Mouse (Mus musculus): ENCODE results near the gene Sipa1l1. TPM values are rescaled to one million over a fixed set of nuclear protein-coding genes. Genes with fewer than 3 reads are reported as not detected.

Gene Sipa1l1
- polyA plus RNA-seq, 1 experiment from 2014 or later: 4.3 TPM

DNA sequence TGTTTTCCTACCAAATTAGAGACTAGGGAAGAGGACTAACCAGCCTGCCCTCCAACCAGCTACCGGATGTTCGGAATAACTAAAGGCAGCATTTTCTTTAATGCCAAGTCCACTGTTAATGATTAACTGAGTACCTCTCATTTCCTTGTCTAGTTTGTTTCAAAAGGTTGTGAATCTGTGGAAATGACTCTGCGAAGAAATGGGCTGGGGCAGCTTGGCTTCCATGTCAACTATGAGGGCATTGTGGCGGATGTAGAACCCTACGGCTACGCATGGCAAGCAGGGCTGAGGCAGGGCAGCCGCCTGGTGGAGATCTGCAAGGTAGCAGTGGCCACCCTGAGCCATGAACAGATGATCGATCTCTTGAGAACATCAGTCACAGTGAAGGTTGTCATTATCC is 228.1 kb downstream of the Sipa1l1 start:
- peaks cover 8% of the 10 kb centered on the region; the same call in 1 of the 2 replicates for H3K4me1 ChIP-seq (replicated peaks)
- DNase-seq (no peak), ATAC-seq (ENCODE audit: low read depth) (no peak)
- no peak overlapping the region for H3K27ac ChIP-seq
- no peak overlapping the region for H3K4me2 ChIP-seq
- 81% methylated on average over 8 of the region's 8 CpGs for WGBS (ENCODE audit: insufficient replicate concordance)
- H3K4me3 ChIP-seq (replicated peaks): no peak overlapping the region
- no peak overlapping the region for H3K9ac ChIP-seq
- H3K36me3 ChIP-seq: no peaks in the 10 kb centered on the region
- no peaks in the 10 kb centered on the region for H3K27me3 ChIP-seq
- H3K9me3 ChIP-seq (replicated peaks): no peaks in the 10 kb centered on the region

DNA sequence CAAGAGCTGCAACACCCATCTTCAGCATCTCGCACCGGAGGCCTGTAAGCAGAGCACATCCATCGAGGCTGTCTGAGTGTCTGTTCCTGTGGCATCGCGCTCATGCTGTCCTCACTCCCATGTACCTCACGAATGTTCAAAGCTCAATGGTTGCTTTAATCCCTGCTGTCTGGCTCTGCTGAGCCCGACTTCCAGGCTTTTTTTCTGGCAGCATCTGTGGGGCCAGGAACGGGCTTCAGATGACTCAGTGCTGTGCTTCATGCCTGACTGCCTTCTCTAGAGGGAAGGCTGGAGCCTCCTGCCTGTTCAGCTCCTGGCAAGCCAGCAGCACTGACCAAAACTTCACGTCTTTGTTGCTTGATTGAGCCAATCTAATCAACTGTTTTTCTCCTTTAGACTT is 228.6 kb downstream of the Sipa1l1 start:
- 0 out of 2 replicates have a peak, but pooled peaks cover 1% of the 10 kb centered on the region for H3K36me3 ChIP-seq
- DNase-seq (no peak), ATAC-seq (ENCODE audit: low read depth) (no peak)
- H3K4me2 ChIP-seq: no peak overlapping the region
- 71% methylated on average over 9 of the region's 9 CpGs for WGBS (ENCODE audit: insufficient replicate concordance)
- H3K27ac ChIP-seq: no peak overlapping the region; the same call in 1 of the 2 replicates
- no peak overlapping the region for H3K4me3 ChIP-seq (replicated peaks)
- no peaks in the 10 kb centered on the region for H3K27me3 ChIP-seq
- peaks cover 8% of the 10 kb centered on the region; the same call in 1 of the 2 replicates for H3K4me1 ChIP-seq (replicated peaks)
- no peaks in the 10 kb centered on the region for H3K9me3 ChIP-seq (replicated peaks)
- H3K9ac ChIP-seq: no peak overlapping the region

DNA sequence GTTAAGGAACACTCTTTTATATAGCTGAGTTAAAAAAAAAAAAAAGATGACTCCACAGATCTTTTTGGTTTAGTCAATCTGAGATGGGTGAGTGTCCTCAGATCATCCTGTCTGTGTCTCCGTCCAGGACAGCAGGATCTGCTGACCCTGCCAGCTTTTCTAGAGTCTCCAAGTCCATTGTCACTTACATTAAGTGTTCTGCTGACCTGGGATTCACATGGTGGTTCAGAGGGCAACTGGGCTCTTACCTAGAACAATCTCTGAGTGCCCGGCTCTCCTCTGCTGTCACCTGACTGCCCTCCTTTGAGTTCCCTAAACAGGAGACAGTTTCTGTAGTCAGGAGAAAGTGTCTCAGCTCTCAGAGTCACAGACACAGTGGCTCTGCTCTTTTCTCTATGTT is 229.8 kb downstream of the Sipa1l1 start:
- no peaks in the 10 kb centered on the region for H3K9me3 ChIP-seq (replicated peaks)
- DNase-seq (no peak), ATAC-seq (ENCODE audit: low read depth) (no peak)
- H3K4me1 ChIP-seq (replicated peaks): peaks cover 8% of the 10 kb centered on the region; the same call in 1 of the 2 replicates
- H3K27me3 ChIP-seq: no peaks in the 10 kb centered on the region
- 73% methylated on average over 2 of the region's 2 CpGs for WGBS (ENCODE audit: insufficient replicate concordance)
- H3K36me3 ChIP-seq: peaks cover 5% of the 10 kb centered on the region
- no peak overlapping the region for H3K4me2 ChIP-seq
- H3K4me3 ChIP-seq (replicated peaks): no peak overlapping the region
- H3K9ac ChIP-seq: no peak overlapping the region
- H3K27ac ChIP-seq: no peak overlapping the region

DNA sequence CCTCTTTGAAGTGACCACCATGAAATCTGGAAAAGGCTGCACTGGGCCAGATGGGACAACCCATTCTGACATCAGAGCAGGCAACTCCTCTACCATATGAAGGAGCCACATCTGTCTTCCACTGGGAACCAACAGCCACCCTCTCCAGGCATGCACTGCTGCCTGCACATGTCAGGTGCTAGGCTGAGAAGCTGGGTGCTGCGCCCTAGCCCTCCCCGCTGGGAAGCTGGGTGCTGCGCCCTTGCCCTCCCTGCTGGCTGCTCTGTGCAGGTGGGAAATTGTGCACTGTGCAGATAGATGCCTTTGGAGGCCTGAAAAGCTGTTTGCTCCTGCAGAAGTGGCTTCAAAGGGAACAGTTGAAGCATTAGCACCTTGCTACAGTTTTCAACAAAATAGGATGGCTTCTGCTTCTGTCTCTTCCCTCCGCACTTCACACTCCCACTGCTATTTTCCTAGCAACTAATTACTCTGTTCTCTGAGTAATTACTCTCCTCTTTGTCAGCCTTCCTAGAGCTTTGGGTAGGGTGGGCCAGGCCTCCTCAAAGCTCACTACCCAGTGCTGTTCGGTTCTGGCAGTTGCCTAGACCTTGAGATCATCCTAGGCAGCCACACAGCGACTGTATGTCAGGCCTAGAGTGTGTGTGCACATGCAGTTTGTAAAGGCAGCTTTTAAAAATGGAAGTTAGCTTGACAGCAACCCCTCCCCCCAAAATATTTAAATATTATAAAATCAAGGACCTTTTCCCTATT is 231.0 kb downstream of the Sipa1l1 start:
- 76% methylated on average over 6 of the region's 6 CpGs for WGBS (ENCODE audit: insufficient replicate concordance)
- Histone ChIP-seq H3K9me3 (replicated peaks) (no peaks in the 10 kb centered on the region), H3K4me1 (replicated peaks) (peaks cover 6% of the 10 kb centered on the region; the same call in 1 of the 2 replicates), H3K36me3 (peaks cover 5% of the 10 kb centered on the region), H3K4me3 (replicated peaks) (no peak overlapping the region), H3K4me2 (no peak overlapping the region), H3K27me3 (no peaks in the 10 kb centered on the region), H3K9ac (no peak overlapping the region), H3K27ac (no peak overlapping the region)
- no peak for DNase-seq
- ATAC-seq (ENCODE audit: low read depth): no peak

DNA sequence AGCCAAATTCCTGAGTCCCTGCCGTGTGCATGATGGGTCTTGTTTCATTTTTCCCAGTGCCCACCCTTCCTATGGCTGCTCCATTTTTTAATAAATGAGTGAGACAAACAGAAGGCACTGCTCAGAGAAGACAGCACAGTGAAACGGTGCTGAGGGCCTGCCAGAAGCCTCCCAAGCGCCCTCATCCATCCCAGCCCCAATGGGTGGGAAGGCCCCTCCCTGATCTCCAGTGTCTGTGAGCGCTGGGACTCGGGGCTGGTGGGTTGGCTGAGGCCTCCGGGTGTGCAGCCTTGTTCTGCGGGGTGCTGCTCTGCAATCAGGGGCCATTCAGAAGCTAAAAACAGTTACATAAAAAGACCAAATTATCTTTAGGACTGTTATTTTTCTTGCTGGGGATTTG is 231.7 kb downstream of the Sipa1l1 start:
- no peak for DNase-seq
- no peak overlapping the region for H3K27ac ChIP-seq
- no peak overlapping the region for H3K4me2 ChIP-seq
- 71% methylated on average over 7 of the region's 7 CpGs for WGBS (ENCODE audit: insufficient replicate concordance)
- peaks cover 5% of the 10 kb centered on the region for H3K36me3 ChIP-seq
- no peak for ATAC-seq (ENCODE audit: low read depth)
- H3K4me1 ChIP-seq (replicated peaks): peaks cover 6% of the 10 kb centered on the region; the same call in 1 of the 2 replicates
- no peak overlapping the region for H3K9ac ChIP-seq
- no peak overlapping the region for H3K4me3 ChIP-seq (replicated peaks)
- no peaks in the 10 kb centered on the region for H3K27me3 ChIP-seq
- H3K9me3 ChIP-seq (replicated peaks): no peaks in the 10 kb centered on the region

DNA sequence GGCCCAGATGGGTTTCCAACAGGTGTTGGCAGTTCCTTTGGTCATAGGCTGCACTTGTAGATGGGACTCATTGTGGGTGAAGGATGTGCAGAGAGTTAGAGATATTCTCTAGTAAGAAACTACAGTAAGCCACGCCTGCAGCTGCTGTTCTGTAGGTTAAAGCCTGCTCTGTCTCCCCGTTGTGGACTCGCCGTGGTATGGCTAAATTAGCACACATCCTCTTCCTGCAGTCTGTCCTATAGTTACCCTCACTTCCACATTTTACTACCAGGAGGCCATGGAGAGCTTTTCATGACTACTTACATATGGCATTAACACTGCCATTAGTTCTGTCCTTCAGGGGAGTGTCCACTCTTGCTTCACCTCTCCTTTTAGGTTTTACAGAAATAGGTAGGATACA is 232.3 kb downstream of the Sipa1l1 start:
- Histone ChIP-seq H3K4me2 (no peak overlapping the region), H3K9ac (no peak overlapping the region), H3K4me1 (replicated peaks) (peaks cover 6% of the 10 kb centered on the region; the same call in 1 of the 2 replicates), H3K9me3 (replicated peaks) (no peaks in the 10 kb centered on the region), H3K27me3 (no peaks in the 10 kb centered on the region), H3K36me3 (peaks cover 5% of the 10 kb centered on the region), H3K4me3 (replicated peaks) (no peak overlapping the region), H3K27ac (no peak overlapping the region)
- DNase-seq (no peak), ATAC-seq (ENCODE audit: low read depth) (no peak)
- 44% methylated on average over 4 of the region's 4 CpGs for WGBS (ENCODE audit: insufficient replicate concordance)

DNA sequence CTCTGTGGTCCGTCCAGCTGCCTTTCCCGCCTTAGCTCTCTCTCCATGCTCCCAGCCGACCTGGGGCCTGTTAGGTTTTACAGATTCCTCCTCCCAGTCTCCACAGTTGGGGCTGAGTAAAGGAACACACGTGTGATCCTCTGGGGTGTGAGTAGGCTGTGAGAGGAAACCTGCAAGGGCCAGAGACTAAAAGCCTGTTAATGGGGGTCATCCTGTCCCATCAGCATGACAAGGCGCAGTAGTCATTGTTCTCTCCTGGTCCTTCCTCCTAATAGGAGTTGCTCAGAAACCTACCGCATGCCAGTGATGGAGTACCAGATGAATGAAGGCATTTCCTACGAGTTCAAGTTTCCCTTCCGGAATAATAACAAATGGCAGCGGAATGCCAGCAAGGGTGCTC is 233.5 kb downstream of the Sipa1l1 start:
- Histone ChIP-seq H3K4me3 (replicated peaks) (no peak overlapping the region), H3K27ac (no peak overlapping the region), H3K9me3 (replicated peaks) (no peaks in the 10 kb centered on the region), H3K27me3 (no peaks in the 10 kb centered on the region), H3K9ac (no peak overlapping the region), H3K4me2 (no peak overlapping the region), H3K36me3 (peaks cover 5% of the 10 kb centered on the region), H3K4me1 (replicated peaks) (peaks cover 6% of the 10 kb centered on the region; the same call in 1 of the 2 replicates)
- WGBS (ENCODE audit: insufficient replicate concordance): 74% methylated on average over 9 of the region's 9 CpGs
- no peak for ATAC-seq (ENCODE audit: low read depth)
- no peak for DNase-seq

DNA sequence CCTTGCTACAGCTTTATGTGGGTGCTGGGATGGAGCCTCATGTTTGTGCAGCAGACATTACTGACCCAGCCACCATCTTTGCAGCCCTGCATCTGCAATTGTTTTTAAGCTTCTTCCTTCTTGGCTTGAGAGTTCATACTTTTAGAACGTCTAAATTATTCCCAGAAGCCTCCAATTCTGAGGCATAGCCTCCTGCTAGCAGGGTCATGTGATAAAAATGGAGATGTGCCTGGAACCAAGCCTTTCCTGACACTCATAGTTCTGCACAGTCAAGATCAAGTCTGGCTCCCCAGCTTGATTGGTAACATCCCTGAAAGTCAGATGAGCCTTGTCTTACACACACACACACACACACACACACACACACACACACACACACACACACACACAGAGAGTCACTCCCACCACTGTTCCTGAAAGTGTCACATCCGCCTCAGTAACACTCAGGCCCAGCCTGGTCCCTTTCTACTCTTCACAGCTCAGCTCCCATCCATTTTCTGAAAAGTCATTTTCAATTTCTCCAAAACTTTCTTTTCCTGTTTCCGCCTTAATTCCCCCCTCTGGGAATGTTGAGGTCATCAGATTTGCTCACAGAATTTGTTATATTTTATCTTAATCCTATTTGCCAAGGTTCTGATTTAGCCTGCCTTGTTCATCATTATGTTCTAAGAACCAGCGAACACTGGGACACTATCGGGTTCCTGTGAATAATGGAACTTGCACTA is 238.6 kb downstream of the Sipa1l1 start:
- Histone ChIP-seq H3K4me3 (replicated peaks) (no peak overlapping the region), H3K27me3 (no peaks in the 10 kb centered on the region), H3K4me1 (replicated peaks) (0 out of 2 replicates have a peak, but pooled peaks cover 4% of the 10 kb centered on the region), H3K9ac (no peak overlapping the region), H3K4me2 (no peak overlapping the region), H3K9me3 (replicated peaks) (no peaks in the 10 kb centered on the region), H3K27ac (no peak overlapping the region), H3K36me3 (peaks cover 4% of the 10 kb centered on the region)
- ATAC-seq (ENCODE audit: low read depth) (no peak), DNase-seq (no peak)
- 71% methylated on average over 5 of the region's 5 CpGs for WGBS (ENCODE audit: insufficient replicate concordance)

DNA sequence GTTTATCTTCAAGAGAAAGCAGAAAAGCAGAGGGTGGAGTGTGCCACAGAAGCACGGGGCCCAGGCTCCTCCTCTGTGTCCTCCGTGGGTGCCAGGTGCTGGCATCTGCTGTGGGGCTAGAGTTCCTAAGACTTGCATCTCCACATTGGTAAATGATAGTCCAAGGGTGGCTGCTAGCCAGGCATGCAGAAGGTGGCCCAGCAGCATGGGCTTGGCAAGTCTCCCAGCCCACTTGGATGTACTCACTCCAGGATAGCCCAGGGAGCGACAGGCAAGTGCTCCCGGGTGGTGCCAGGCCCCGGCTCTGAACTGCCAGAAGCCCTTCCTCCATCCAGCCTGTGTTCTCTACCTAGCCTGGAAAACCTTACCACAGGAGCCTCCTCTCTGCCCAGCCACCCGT is 239.4 kb downstream of the Sipa1l1 start:
- Histone ChIP-seq H3K4me1 (replicated peaks) (0 out of 2 replicates have a peak, but pooled peaks cover 4% of the 10 kb centered on the region), H3K4me3 (replicated peaks) (no peak overlapping the region), H3K36me3 (no peaks in the 10 kb centered on the region; the same call in 1 of the 2 replicates), H3K9me3 (replicated peaks) (no peaks in the 10 kb centered on the region), H3K4me2 (no peak overlapping the region), H3K27me3 (no peaks in the 10 kb centered on the region), H3K27ac (no peak overlapping the region), H3K9ac (no peak overlapping the region)
- DNase-seq (no peak), ATAC-seq (ENCODE audit: low read depth) (no peak)
- WGBS (ENCODE audit: insufficient replicate concordance): 66% methylated on average over 6 of the region's 6 CpGs

DNA sequence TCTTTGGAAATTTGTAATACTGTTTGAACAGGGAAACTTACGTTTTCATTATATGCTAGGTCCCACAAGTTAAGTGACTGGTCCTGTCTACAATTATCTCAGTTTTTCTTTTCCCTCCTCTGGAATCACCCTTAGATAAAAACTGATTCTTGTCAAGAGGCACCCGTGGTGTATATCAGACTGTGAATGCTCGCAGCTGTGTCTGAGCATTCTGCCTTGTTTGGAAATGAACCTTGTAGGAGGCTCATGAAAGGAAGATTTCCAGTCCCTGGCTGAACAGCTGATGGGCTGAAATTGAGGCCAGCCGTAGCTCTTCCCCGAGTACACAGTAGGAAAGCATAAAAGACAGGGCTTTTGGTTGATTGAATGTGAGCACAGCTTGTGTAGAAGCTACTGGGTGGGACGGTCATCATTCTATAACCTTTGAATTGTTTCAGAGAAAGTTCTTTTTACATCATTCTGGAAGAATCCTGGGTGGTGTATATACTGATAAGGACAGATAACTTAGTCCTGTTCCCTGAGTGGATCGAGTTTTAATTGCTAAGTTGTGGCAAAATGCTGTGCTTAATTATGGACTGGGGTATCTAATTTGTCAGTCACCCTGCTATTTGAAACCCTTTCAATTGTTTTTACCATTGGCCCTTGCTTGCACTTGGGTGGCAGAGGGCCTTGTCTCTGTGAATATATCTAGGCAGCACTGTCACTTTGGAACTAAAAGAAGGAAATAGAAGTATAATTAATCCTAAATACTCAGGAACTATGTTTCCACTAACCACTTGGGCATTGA is 240.8 kb downstream of the Sipa1l1 start:
- Histone ChIP-seq H3K27me3 (no peaks in the 10 kb centered on the region), H3K4me2 (no peak overlapping the region), H3K27ac (no peak overlapping the region), H3K9me3 (replicated peaks) (no peaks in the 10 kb centered on the region), H3K4me3 (replicated peaks) (no peak overlapping the region), H3K36me3 (no peaks in the 10 kb centered on the region), H3K9ac (no peak overlapping the region), H3K4me1 (replicated peaks) (0 out of 2 replicates have a peak, but pooled peaks cover 4% of the 10 kb centered on the region)
- 64% methylated on average over 7 of the region's 7 CpGs for WGBS (ENCODE audit: insufficient replicate concordance)
- no peak for DNase-seq
- ATAC-seq (ENCODE audit: low read depth): no peak

Measured in liver, embryonic 13.5 days (tissue).